Mouse (Mus musculus) urinary bladder, adult 2 months (tissue): ENCODE data around the gene Acvr1b. TPM values are rescaled to one million over a fixed set of nuclear protein-coding genes. Genes with fewer than 3 reads are reported as not detected.
A peak's percentile ranks its signal among the peaks of the same experiment; 100 is the strongest.

ENCODE experiments used
- DNase-seq: peaks from one replicate; pipeline ENCODE4 v3.0.0; 2022; ENCODE audit warnings: low spot score
- polyA plus RNA-seq: library from polyadenylated mRNA; depleted of rRNA; stranded (reverse); fragments of >200 nt; gene quantifications from 2 replicates; pipeline ENCODE4 v1.2.3, GENCODE M21; 2012

The Acvr1b gene
- polyA plus RNA-seq, 1 experiment, result 24.8 TPM

DNA sequence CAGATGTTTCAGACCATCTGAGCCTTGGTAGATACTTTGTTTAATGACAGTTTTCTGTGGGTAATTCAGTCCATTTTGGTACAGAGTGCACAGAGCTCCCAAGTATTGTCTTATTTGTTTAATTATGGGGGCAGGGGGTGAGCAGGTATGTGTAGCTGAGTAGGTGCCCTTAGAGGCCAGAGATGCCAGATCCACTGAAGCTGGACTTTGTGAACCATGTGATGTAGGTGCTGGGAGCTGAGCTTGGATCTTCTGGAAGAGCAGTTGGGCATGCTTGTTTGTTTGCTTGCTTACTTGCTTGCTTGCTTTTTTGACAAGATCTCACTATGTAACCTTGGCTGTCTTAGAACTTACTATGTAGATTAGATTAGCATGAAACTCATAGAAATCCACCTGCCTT is 23.1 kb downstream of the Acvr1b start:
- DNase-seq, result no peak

DNA sequence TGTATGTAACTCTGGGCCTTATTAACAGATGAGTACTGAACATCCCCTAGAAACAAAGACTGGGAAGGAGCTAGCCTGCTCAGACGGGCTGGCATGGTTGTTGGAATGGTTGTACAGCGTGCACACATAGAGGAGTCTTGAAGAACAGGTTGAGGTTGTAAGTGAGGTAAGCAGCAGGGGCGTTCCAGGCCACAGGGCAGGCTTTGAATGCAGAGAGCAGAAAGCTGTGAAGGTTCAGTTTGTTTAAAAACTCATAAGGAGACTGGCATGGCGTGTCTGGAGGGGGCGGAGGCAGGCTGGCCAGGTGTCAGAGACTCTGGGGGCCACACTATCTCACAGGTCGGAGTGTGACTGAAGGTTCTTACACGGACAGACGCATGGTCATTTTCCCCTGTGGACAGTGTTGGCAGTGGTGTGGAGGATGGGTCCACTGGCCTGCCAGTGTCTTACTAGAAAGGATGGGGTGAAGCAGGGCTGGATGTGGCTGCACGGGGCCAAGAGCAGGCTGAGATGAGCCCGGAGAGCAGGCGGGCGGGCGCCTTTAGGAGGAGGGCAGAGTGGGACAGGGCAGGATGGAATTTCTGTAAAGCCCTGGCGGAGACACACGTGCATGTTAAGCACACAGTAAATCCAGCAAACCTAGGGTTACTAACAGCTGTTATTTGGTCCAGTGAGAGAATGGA is 23.8 kb downstream of the Acvr1b start:
- no peak for DNase-seq

GRCm38 (mm10) chr15:101198218-101198617 is 24.4 kb downstream of the Acvr1b start:
- no peak for DNase-seq

GRCm38 (mm10) chr15:101198850-101199249 is 25.0 kb downstream of the Acvr1b start:
- no peak for DNase-seq

DNA sequence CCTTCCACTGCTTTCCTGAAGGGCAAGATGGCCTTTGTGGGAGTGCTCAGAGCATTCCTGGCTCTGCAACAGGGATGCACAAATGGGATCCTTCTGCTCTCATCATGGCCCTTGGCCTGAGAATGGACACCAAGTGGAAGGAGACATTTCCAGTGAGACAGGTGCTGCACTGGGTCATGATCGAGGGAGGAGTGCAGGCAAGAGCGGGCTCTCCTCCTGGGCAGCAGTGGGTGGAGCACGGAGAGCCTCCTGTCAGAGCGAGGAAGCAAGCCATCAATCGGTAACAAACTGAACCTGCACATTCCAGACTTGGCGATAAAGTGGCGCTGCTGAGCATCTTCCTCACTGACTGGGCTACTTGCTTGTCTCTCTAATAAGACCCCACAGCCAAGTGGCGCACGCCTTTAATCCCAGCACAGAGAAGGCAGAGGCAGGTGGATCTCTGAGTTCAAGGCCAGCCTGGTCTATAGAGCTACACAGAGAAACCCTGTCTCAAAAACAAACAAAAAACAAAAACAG is 27.0 kb downstream of the Acvr1b start:
- no peak for DNase-seq

GRCm38 (mm10) chr15:101201414-101201813 is 27.5 kb downstream of the Acvr1b start:
- DNase-seq, result no peak

DNA sequence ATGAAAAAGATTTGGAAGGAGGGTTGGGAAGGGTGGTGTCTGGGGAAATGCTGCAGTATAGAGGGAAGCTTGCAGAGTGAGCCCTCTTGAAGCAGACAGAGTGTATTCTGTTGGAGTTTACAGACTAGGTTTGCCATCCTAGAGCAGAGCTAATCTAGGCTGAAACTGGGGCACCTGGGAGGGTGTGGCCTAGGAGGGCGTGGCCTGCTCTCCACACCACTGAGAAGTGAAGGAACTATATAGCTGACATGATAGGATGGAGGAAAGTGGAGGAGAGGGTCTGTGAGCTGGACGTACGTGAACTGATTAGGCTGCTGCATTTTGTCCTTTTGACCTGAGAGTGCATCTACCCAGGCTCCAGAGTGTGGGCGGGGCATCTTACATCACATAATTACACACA is 29.8 kb downstream of the Acvr1b start:
- no peak for DNase-seq

DNA sequence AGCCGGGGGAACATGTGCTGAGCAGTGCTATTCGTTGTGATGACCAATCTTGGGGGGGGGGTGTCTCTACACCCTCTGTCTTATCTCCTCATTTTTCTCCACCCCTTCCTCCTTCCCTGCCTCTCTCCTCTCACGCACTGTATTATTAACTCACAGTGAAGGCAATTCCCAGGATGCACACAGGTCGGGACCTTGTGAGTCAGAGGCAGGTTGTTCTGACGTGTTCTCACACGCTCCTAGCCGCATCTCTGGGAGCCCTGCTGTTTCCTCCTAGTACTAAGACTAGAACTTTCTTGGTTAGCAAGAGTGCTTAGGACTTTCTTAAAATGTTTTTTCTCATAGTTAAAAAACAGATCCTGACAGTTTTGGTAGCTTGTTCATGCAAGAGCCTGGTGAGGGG is 30.9 kb downstream of the Acvr1b start:
- no peak for DNase-seq

GRCm38 (mm10) chr15:101210228-101210627 is 36.4 kb downstream of the Acvr1b start:
- DNase-seq, result no peak

- no peak for DNase-seq
Measured at GRCm38 (mm10) chr15:101210998-101211613, 37.2 kb downstream of the Acvr1b start.

DNA sequence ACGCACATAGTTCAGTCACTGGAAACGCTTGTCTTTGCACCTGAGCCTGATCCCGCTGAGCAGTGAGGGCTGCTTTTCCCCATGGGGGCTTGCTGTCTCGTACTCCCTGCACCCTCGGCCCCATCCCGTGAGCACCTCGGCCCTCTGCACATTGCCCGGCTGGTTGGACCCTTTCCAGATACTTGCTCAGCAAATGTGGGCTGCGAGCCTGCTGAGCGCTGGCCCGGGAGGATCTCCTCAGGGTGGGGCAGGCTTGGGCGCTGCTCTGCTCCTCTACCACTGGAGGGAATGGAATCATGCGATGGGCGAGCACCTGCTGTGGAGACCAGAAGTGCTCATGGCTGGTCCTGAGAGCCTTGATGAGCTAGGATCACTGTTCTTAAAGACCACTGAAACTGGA is 38.6 kb downstream of the Acvr1b start:
- DNase-seq, result no peak

DNA sequence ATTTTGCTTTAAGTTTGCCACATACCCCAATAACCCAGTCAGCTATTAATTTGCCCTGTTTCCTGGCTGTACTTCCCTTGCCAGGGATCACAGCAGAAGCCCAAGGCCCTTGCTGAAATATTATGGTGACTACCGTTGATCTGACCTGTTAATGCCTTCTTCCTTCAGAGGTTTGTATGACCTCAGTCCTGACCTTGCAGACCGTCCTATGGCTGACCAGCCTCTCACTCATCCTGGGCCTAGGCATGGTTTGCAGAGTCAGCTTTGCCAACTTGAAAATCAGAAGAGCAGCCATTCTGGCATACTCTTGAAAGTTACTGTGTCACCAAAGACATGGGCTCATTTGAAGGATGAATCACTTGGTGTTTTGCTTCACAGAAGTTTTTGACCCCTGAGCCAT is 41.3 kb downstream of the Acvr1b start:
- DNase-seq, result no peak

GRCm38 (mm10) chr15:101216036-101216435 is 42.2 kb downstream of the Acvr1b start:
- no peak for DNase-seq

DNA sequence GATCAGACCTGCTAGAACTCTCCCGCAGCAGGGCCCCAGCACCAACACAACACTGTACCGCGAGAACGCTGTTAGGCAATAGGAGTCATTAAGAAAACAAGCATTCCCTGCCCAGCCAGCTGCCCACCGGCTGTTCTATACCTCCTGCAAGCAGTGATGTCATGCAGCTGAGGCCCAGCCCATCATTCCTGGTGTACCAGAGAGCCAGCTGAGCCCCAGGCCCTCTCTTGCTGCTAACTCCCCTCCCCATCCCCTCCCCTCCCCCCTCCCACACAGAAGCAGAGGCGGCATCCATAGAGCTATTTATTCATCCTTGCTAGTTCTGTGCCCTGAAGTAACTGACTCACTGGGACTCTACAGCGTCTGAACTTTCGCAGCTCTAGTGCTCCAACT is 47.0 kb downstream of the Acvr1b start:
- DNase-seq, result no peak

DNA sequence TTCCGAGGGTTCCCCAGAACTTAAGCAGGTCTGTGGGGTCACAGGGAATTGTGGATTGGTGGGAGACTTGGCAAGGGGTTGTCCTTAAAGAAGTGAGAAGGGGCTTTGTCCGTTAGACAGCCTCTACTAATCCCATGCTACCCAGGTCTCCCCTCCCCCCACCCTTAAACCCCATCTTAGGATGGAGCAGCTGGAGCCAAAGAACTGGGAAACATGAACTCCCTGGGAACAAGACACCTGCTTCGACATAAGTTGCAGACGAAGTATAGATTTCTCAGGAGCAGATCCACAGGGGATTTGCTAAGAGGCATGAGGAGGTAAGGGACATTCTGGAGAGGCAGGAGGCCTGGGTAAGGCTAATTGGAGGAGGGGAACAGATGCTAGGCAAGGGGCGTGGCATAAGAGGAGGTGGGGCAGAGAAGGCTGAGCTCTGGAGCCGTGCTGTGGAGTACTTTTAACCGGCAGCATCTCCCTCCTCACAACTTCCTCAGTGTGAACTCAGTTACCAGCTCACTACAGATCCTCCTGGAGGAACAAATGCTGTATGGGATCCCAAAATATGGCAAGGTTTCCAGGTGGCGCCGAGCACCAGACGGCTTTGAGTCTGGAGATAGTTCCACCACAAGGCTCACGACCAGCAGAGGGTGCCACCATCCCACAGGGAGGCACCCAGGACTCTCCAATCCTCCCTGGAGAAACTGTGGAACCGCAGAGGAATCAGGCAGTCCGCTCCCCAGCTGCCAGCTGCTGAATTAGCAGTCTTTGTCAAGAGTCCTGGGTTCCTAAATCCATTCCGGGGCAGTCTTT is 47.6 kb downstream of the Acvr1b start:
- peak; percentile 75 for DNase-seq

DNA sequence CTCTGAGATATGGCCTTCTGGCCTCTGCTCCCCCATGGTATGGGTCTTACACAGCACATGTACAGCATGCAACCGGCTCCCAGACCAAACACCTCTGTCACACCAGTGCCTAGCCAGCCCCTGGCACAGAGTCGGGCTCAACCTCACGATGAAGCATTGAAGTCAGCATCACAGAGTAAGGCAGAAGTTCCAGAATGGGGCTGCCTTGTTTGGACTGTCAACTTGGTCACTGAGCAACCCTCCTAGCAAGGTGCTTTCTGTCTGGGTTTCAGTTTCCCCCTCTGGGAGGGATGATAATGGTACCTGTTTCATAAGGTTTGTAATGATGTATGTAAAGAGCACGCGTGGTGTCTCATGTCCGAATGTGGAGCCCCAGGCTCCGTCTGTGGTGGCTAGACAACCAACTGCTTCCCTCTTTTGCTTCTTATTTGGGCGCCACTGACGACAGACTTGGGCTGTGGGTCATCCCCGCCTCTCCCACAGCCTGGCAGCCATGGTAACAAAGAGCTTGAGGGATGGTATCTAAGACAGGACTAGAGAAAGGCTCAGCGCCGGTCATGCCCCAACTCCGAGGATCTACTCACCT is 49.1 kb downstream of the Acvr1b start:
- no peak for DNase-seq

DNA sequence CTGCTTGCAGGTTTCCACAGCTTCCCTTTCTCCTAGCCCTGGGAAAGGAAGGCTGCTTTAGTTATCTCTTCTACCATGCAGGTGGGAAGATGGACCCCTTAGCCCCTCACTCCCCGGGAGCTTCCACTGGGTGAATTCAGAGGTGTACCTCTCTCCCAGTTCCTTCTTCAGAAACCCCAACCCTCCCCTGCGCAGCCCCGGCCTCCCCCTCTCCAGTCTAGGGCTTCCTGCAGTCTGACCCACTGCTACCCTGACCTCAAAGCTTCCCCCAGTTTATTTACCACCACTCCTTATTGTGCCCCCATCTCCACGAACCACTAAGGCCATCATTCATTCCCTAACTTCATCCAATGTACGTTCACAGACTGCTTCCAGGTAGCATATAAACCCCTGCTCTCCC is 49.7 kb downstream of the Acvr1b start:
- DNase-seq, result no peak

DNA sequence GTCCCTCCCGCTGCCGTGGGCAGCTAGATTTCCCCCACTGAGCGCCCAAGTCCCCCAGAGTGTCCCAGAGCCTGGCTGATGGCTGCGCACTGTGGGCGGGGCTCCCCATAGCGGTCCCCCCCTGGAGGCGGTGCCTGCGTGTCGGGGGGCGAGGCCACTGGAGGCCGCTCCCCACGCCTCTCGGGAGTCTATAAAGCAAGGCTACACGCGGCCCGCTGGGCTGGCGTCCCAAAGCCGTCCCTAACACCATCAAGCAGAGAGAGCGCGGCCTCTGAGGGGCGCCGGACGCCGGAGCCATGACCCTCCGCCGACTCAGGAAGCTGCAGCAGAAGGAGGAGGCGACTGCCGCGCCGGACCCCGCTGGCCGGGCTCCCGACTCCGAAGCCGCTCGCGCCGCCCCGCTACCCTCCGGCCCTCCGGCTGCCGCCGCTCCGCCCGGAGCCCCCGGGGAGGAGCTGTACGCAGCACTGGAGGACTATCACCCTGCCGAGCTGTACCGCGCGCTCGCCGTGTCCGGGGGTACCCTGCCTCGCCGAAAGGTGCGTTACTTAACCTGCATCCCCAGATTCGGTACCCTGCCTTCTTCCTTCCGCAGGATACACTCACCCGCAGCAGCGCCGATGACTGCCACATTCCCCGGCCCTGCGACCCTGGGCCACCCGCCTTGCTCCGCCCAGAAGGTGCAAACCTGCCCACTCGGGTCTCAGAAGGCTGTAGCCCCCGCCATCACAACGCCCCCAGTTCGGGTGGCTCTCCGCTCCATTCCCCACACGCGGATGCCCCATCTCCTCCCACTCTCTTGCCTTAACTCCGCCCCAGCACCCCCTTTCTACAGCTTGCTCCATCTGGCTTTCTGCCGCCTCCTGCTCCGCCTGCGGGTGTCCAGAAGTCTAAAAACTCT is 50.4 kb downstream of the Acvr1b start, which contains the start of gene Grasp:
Gene Grasp, plus strand, starts transcription at position 183 of the 901 bp plus-strand sequence.
- DNase-seq, result peak; percentile 73

DNA sequence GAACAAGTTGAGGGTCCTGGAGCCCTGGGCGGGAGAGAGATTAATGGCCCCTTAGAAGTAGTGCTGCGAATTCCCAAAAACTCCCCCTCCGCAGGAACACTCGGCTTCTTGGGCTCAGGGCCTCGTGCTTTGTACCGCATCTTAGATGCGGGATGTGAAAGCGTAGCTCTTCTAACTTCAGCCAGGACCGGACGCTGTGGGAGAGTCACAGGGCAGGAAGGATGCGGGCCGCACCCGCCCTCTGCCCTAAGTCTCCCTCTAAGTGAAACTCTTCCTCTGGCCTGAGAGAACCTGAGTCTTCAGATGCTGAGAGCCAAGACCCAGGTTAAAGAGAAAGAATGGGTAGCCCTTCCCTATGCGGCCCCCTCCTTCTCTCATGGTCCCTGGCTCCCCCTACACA is 51.1 kb downstream of the Acvr1b start:
- DNase-seq, result no peak

DNA sequence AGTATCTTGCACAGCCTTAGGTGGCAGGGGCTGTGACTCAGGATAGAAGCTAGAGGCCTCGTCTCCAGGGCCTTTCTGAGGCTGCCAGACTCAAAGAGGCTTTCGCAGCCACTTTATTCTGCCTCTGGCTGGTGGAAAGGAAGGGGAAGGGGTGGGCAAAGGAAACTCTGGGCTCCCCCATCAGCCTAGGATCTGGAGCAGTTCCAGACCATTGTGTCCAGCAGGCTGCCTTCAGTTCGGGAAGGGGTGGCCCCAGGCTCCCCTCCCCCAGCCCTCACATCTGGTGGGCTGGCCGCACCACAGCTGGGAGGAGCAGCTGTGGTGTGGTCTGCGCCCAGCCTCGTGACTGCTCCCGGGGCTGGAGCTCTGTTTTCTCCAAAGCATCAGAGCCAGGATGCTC is 54.1 kb downstream of the Acvr1b start:
- no peak for DNase-seq
